Comparison of ENCODE assay signal across 14 mouse cellular contexts in genomic region chr9:96162421-96162820, GRCm38 (mm10).
"Had no signal": no experiment of that assay in that cellular context is flagged by ENCODE, and none has a peak within 500 bp of the region (broad histone marks: within the 10 kb centered on the region; RNA-seq: fewer than 3 reads in every experiment).

No protein-coding gene starts in this region.

- H3K4me2 ChIP-seq: limb, embryonic 13.5 days; liver, embryonic 12.5 days; lung, embryonic 14.5 days; midbrain, embryonic 11.5 days; midbrain, embryonic 15.5 days; neural tube, embryonic 12.5 days had no signal

- H3K9me3 ChIP-seq: limb, embryonic 13.5 days; liver, embryonic 12.5 days; megakaryocyte, embryonic 14.5 days; midbrain, embryonic 15.5 days; neural tube, embryonic 12.5 days had no signal

- H3K9ac ChIP-seq: limb, embryonic 13.5 days; liver, embryonic 12.5 days; lung, embryonic 14.5 days; midbrain, embryonic 15.5 days; neural tube, embryonic 12.5 days had no signal

- H3K4me3 ChIP-seq: limb, embryonic 13.5 days; liver, embryonic 12.5 days; megakaryocyte, embryonic 14.5 days; midbrain, embryonic 15.5 days; neural tube, embryonic 12.5 days had no signal

- DNase-seq: left cerebral cortex, postnatal 4 days; lung, embryonic 14.5 days; lung, postnatal 14 days; right cerebral cortex, postnatal 4 days; spleen, adult 18-20 months; thymus, adult 18-20 months; thymus, postnatal 14 days had no signal

- H3K4me1 ChIP-seq: limb, embryonic 13.5 days; midbrain, embryonic 15.5 days; neural tube, embryonic 12.5 days had no signal

- ATAC-seq: liver, embryonic 12.5 days; midbrain, embryonic 15.5 days had no signal

- H3K27ac ChIP-seq: limb, embryonic 13.5 days; liver, embryonic 12.5 days; macrophage; midbrain, embryonic 15.5 days; neural tube, embryonic 12.5 days had no signal

- H3K27me3 ChIP-seq: limb, embryonic 13.5 days; liver, embryonic 12.5 days; midbrain, embryonic 15.5 days; neural tube, embryonic 12.5 days had no signal

- H3K36me3 ChIP-seq: liver, embryonic 12.5 days; midbrain, embryonic 15.5 days; neural tube, embryonic 12.5 days had no signal
